Mouse (Mus musculus) layer of hippocampus, adult 11-12 months (tissue): ENCODE results near the gene Lrp6.

Experiments used
- DNase-seq: peaks from one replicate; pipeline ENCODE4 v3.0.0; 2022; ENCODE audit warnings: low spot score

The Lrp6 gene

GRCm38 (mm10) chr6:134434866-134435390 lies 131.8 kb downstream of the Lrp6 start:
- no peak for DNase-seq

DNA sequence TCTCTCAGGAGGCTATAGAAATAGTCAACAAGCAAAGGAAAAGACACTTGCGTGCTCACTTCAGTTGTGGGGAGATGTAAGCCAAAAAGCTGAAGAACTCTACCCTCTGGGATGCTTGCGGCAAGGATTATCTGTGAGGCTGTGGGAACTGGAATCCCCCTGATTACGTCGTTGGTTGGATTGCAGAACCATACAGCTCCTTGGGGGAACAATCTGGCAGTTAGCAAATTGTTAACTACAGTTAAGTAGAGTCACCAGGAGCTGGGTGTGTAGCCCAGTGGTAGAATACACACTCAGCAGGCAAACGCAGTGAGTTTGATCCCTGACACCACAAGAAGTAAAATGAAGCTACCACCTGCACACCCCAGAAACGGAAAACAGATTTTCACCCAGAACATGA lies 132.7 kb downstream of the Lrp6 start:
- no peak for DNase-seq

DNA sequence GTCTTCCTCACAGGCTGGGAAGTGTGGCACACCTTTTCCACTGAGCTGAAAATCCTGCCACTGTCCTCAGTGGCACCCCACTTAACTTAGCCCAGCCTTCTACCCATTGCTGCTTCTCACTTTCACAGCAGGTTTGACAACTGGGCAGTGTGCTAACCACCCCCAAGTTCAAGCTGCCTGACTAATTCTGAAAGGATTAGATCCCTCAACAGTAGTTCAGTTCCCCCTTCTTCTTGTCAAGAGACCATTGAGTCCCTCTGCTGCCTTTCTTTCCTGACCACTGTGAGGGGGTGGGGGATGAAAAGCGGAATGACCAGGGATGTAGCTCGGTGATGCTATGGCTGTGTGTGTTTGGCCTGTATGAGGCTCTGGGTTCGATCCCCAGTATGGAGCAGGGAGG lies 133.5 kb downstream of the Lrp6 start:
- no peak for DNase-seq

DNA sequence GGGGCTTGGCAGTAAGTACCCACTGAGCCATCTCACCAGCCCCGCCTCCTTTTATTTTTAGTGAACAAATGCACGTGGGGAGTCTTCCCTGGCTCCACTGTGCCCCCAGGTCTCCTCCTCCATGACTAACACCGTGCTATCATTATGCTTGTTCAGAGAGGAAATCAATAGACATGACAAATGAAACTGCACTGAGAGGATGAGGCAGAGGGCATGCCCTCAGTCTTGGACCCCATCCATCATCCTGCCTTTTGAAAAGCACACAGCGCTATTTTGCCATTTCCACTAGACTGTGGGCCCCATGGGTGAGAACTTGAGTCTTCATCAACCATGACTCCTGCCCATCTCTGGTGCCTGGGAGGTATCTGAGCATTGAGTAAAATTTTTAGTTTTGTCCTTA lies 135.2 kb downstream of the Lrp6 start:
- no peak for DNase-seq

DNA sequence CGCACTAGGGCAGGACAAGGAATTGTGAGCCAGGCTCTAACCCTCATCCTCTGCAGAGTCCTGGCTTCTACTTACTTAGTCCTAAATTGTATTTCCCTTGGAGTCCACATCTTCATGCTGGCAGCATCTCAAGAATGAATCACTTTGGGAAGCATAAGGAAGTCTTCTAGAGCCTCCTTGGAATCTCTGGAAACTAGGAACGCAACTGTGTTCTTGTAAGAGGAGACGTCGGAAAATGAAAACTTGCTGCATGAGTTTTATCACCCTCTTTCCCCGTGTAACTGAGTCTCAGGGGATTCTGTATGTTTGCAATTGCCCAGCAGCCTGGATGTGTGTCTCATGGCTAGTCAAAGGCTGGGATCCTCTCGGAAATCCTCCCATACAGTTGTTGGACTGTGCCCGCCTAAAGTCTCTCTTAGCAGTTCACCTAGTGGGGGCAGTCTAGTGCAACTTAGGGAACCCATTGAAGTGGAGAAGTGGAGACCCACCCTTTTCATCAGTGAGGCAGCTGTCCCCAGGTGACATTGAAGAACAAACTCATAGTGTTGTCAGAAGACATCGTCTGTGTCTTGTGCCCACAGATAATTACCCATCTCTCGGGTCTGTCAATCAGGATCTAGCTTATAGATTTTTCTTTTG lies 136.5 kb downstream of the Lrp6 start:
- no peak for DNase-seq

DNA sequence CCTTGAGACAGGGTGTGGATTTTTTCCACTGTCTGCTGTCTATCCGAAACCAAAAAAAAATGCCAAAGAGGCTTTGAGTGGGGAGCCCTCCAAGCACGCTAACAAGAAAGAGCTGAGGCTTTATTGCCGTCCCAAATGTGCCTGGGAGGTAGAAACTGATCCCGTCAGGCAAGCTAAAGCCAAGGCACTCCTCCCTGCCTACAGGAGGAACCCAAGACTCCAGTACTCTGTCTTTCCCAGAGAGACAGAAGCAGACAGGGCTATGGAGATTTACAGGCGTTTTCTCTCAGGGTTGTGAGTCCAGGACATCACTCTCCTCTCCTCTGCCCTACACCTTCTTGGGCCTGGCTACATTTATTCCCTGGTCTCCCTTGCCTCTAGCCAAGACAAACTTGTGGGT lies 138.3 kb downstream of the Lrp6 start:
- no peak for DNase-seq

- DNase-seq, result no peak
These were observed 139.6 kb downstream of the Lrp6 start for GRCm38 (mm10) chr6:134427165-134427564.

- peak; percentile 72 for DNase-seq
These were observed 141.5 kb downstream of the Lrp6 start for GRCm38 (mm10) chr6:134425216-134425717.

- no peak for DNase-seq
These were observed 144.8 kb downstream of the Lrp6 start for GRCm38 (mm10) chr6:134421921-134422320.

- DNase-seq, result no peak
These were observed 146.4 kb downstream of the Lrp6 start for GRCm38 (mm10) chr6:134420375-134420774.

GRCm38 (mm10) chr6:134417886-134418285 lies 148.9 kb downstream of the Lrp6 start:
- DNase-seq, result no peak

DNA sequence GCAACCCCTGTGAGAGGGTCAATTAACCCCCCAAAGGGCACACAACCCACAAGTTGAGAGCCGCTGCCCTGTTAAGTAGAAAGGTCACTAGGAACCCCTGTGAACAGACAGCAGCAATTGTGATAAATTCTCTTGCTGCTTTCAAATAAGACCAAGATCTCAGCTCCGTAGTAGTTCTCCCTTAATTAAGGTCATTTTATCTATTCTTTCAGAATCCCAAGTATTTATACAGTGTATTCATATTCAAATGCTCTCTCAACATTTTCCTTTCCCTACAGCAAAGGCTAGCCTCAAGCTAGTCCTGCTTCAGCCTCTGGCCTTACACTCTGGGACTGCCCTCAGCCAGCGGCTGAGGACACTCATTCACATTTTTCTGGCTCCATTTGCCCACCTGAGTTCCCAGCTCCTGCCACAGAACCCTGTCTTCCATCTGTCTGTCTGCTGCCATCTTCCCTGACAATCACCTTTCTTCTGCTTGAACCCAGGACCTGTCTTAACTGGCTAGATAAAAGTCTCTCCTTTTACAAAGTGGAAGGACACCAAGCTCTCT lies 150.1 kb downstream of the Lrp6 start:
- DNase-seq, result no peak

- no peak for DNase-seq
These were observed 152.3 kb downstream of the Lrp6 start for GRCm38 (mm10) chr6:134414532-134414883.

- DNase-seq, result no peak
These were observed 152.8 kb downstream of the Lrp6 start for GRCm38 (mm10) chr6:134413706-134414531.

DNA sequence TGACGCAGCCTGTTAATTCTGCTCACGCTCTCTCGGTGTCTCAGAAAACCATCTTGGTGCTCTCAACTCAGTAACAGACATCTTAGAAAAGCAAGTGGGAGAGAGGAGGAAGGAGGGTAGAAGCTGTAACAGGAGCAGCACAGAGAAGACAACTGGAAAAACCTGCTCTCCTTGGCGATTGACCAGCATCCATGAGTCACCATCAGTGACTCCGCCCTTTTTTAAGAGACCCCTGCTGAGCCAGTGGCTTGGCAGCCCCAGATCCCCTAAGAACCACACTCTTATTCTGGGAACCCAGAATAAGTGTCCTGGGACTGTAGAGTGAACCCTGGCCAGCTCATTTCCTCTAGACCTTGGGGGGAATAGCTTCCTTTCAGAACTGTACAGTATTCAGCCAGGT lies 159.5 kb downstream of the Lrp6 start:
- no peak for DNase-seq

DNA sequence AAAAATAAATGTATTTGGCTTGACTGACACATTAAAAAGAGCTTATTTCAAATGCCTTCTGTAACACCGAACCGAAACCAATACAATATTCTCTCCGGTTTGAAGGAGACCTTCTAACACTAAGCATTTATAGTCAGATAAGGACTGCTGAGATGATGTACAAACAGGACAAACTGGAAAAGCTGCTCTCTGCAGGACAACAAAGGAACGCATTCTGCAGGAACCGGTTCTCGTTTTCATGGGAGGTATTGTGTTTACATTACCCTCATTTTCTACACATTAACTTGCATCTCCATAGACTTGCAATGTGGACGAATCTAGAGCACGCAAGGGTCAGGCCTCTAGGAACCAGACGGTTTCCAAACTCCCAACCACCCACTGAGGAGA lies 163.1 kb downstream of the Lrp6 start:
- no peak for DNase-seq

- peak; percentile 64 for DNase-seq
These were observed 163.7 kb downstream of the Lrp6 start for GRCm38 (mm10) chr6:134402914-134403683.
